Mouse (Mus musculus) small intestine, adult 2 months (tissue): Measurements from ENCODE around the gene Oser1. TPM values are rescaled to one million over a fixed set of nuclear protein-coding genes. Genes with fewer than 3 reads are reported as not detected.

ENCODE experiments used
- H3K27ac ChIP-seq: fragments of 200-500 bp; 2 replicates; pipeline ENCODE4 v1.5.1; 2012; ENCODE audit warnings: low read depth, low read length, control low read depth, inconsistent platforms; ENCODE audit not compliant: insufficient read depth
- H3K27me3 ChIP-seq: fragments of 200-500 bp; 2 replicates; pipeline ENCODE4 v1.6.1; 2012; ENCODE audit warnings: mild to moderate bottlenecking, moderate library complexity, low read length, inconsistent platforms; ENCODE audit not compliant: control insufficient read depth, insufficient read depth
- H3K36me3 ChIP-seq: fragments of 200-500 bp; 2 replicates; pipeline ENCODE4 v1.6.1; 2012; ENCODE audit warnings: mild to moderate bottlenecking, low read length, control low read depth, inconsistent platforms; ENCODE audit not compliant: control insufficient read depth, insufficient read depth
- H3K4me1 ChIP-seq: fragments of 200-500 bp; 2 replicates; pipeline ENCODE4 v1.6.1; 2012; ENCODE audit warnings: low read length, inconsistent platforms, mixed read lengths; ENCODE audit not compliant: control insufficient read depth, insufficient read depth, insufficient read length
- H3K4me3 ChIP-seq: fragments of 200-500 bp; 2 replicates; pipeline ENCODE4 v1.5.1; 2012; ENCODE audit warnings: low read depth, mild to moderate bottlenecking, control low read depth, inconsistent platforms, low read length, moderate library complexity
- CTCF ChIP-seq: fragments of 200-500 bp; IDR thresholded peaks from 2 replicates; pipeline ENCODE4 v1.5.1; 2012; ENCODE audit warnings: low read depth, mild to moderate bottlenecking, control low read depth, inconsistent platforms, low read length, moderate library complexity, mixed read lengths; ENCODE audit not compliant: insufficient replicate concordance, insufficient read length; ENCODE audit errors: extremely low read depth
- POLR2A ChIP-seq: fragments of 200-500 bp; IDR thresholded peaks from 2 replicates; pipeline ENCODE4 v1.6.1; 2012; ENCODE audit warnings: low read depth, mild to moderate bottlenecking, control low read depth, inconsistent platforms, low read length, moderate library complexity
- WGBS: fragments of 180-500 bp; shearing (Covaris S2); methylation state at CpG from one replicate; pipeline ENCODE4 v1.1.7; 2018; 5-methylcytosine and 5-hydroxymethylcytosine counted together
- polyA plus RNA-seq: library from polyadenylated mRNA; depleted of rRNA; stranded (reverse); fragments of >200 nt; gene quantifications from 2 replicates; pipeline ENCODE4 v1.2.3, GENCODE M21; 2012; rRNA removed

Gene Oser1
- polyA plus RNA-seq, 1 experiment = 12.2 TPM

DNA sequence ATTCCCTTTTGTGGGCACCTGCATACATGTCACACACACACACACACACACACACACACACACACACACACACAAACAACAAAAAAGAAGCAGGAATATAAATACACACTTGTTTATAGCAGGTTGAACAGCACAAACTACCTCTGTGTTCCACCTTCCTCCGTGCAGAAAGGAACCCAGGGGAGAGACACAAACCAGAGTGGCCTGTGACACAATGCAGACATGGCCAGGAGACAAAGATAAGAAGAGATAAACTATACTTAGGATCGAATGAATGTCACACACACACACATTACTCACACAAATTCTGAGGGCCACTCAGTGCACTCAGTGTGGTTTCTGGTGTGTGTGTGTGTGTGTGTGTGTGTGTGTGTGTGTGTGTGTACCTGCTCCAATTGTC lies 65.2 kb downstream of the Oser1 start:
- H3K36me3 ChIP-seq = no peaks in the 10 kb centered on the region
- WGBS = 19% methylated on average over 2 of the region's 2 CpGs

DNA sequence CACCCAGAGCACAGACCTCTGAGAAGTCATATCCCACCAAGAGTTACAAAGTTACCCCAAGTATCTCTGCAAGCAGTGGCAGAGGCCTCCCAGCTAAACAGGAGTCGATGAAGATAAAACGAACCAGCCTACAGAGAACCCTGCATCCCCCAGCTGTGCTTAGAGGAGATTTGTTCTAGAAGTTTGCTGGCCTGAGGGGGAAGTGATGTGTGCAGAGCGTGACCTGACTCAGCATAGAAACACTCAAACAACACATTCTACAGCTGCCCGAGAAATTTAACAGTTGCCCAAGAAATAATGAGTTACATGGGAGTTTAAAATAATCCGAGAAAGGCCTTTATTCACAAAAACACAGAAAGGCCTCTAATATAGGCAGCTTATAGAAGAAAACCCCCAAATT lies 65.8 kb downstream of the Oser1 start:
- 75% methylated on average over 5 of the region's 5 CpGs for WGBS
- Histone ChIP-seq H3K27ac (no peak overlapping the region), H3K36me3 (no peaks in the 10 kb centered on the region), H3K4me1 (no peaks in the 10 kb centered on the region), H3K27me3 (no peaks in the 10 kb centered on the region), H3K4me3 (no peak overlapping the region)
- no peak for TF ChIP-seq CTCF
- no peak for TF ChIP-seq POLR2A

More for the DNA sequence above, 65.2 kb downstream of the Oser1 start:
- TF ChIP-seq POLR2A (no peak), CTCF (no peak)
- no peaks in the 10 kb centered on the region for H3K4me1 ChIP-seq
- H3K27me3 ChIP-seq = no peaks in the 10 kb centered on the region
- no peak overlapping the region for H3K27ac ChIP-seq
- H3K4me3 ChIP-seq = no peak overlapping the region

DNA sequence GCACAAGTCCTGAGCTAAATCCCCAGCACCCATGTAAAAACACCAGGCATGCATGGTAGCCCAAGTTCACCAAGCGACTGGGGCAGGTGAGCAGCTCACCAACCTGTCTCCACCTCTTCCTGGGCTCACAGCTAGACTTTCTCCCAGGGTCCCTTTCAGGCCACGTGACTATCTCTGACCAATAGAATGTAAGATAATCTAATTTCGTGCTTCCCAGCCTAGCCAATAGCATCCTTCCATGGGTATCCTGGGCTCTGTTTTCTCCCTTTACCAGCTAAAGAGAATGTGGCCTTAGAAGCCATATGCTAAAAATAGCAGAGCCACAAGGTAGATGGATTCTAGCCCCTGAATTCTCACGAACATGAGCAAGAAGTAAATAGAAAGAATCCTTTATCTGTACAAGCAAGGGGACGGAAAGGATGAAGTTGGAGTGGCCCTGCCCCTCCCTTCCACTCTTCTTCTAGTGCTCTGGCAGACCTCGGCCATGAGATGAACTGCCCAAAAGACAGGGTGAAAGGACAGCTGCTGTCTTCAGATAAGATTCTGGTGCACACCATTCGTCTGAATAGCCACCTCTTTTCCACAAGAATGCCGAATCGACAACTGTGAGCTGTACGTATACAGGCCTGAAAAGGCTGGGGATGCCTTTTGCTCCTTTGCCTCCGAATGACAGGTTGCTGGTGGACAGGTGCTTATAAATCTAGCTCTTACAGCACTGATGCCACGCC lies 68.2 kb downstream of the Oser1 start:
- TF ChIP-seq POLR2A = no peak
- TF ChIP-seq CTCF = no peak
- no peaks in the 10 kb centered on the region for H3K27me3 ChIP-seq
- H3K36me3 ChIP-seq = no peaks in the 10 kb centered on the region
- no peak overlapping the region for H3K27ac ChIP-seq
- WGBS = 70% methylated on average over 12 of the region's 12 CpGs
- H3K4me1 ChIP-seq = no peaks in the 10 kb centered on the region
- no peak overlapping the region for H3K4me3 ChIP-seq

Other genes with a start within 250 kb of the Oser1 start
- gene Tox2, start 221.6 kb downstream of the Oser1 start, polyA plus RNA-seq = 5.3 and 15.1 TPM in 2 replicates
- gene Jph2, start 26.7 kb downstream of the Oser1 start, polyA plus RNA-seq = 20.6 and 28.7 TPM in 2 replicates
- gene Gdap1l1, start 13.8 kb upstream of the Oser1 start, polyA plus RNA-seq = 0.85 and 1.6 TPM in 2 replicates
- 4.4 and 7.0 TPM in 2 replicates for gene Fitm2, start 47.9 kb upstream of the Oser1 start, polyA plus RNA-seq
- gene R3hdml, start 67.6 kb upstream of the Oser1 start, polyA plus RNA-seq = 0.11 and 2.7 TPM in 2 replicates
- 179 and 397 TPM in 2 replicates for gene Hnf4a, start 82.1 kb upstream of the Oser1 start, polyA plus RNA-seq
- 8.3 and 16.0 TPM in 2 replicates for gene Ttpal, start 177.6 kb upstream of the Oser1 start, polyA plus RNA-seq
- 121 and 262 TPM in 2 replicates for gene Serinc3, start 220.4 kb upstream of the Oser1 start, polyA plus RNA-seq
- gene Pkig, start 233.7 kb upstream of the Oser1 start, polyA plus RNA-seq = 82.0 and 143 TPM in 2 replicates